Mouse (Mus musculus) forebrain, postnatal 0 days (tissue): Measurements from ENCODE around the gene Rnpepl1. TPM values are rescaled to one million over a fixed set of nuclear protein-coding genes. Genes with fewer than 3 reads are reported as not detected.
"Not testable (repeated sequence)": the region's sequence is repeated elsewhere in the genome, so short reads cannot be mapped to it uniquely, and the experiment has no call there.

Source experiments
- ATAC-seq: fragments of 200-750 bp; cut with Nextera tagmentation; 2 replicates; pipeline ENCODE4 v1.8.0; 2017; ENCODE audit warnings: mild to moderate bottlenecking, moderate library complexity
- DNase-seq: peaks from one replicate; pipeline ENCODE4 v3.0.0-alpha.2; 2015
- H3K27ac ChIP-seq: fragments of 300-500 bp; sonication (generic); 2 replicates; pipeline ENCODE4 v1.5.1; 2014; ENCODE audit warnings: low read depth, mild to moderate bottlenecking, antibody characterized with exemption, low read length, moderate library complexity, mixed read lengths
- H3K27me3 ChIP-seq: fragments of 300-500 bp; sonication (generic); 2 replicates; pipeline ENCODE4 v1.6.1; 2014; ENCODE audit warnings: mild to moderate bottlenecking, low read length, mixed read lengths; ENCODE audit not compliant: insufficient read depth
- H3K36me3 ChIP-seq: fragments of 300-500 bp; sonication (generic); 2 replicates; pipeline ENCODE4 v1.6.1; 2014; ENCODE audit warnings: mild to moderate bottlenecking, moderate library complexity; ENCODE audit not compliant: insufficient read depth
- H3K4me1 ChIP-seq: fragments of 300-500 bp; sonication (generic); 2 replicates; pipeline ENCODE4 v1.6.1; 2014; ENCODE audit warnings: antibody characterized with exemption; ENCODE audit not compliant: insufficient read depth
- H3K4me2 ChIP-seq: fragments of 300-500 bp; sonication (generic); 2 replicates; pipeline ENCODE4 v1.6.1; 2014; ENCODE audit warnings: low read depth, mild to moderate bottlenecking, moderate library complexity
- H3K4me3 ChIP-seq: fragments of 300-500 bp; sonication (generic); 2 replicates; pipeline ENCODE4 v1.5.1; 2014; ENCODE audit warnings: low read depth, low read length, mixed read lengths
- H3K9ac ChIP-seq: fragments of 300-500 bp; sonication (generic); 2 replicates; pipeline ENCODE4 v1.6.1; 2014; ENCODE audit warnings: mild to moderate bottlenecking
- H3K9me3 ChIP-seq: fragments of 300-500 bp; sonication (generic); 2 replicates; pipeline ENCODE4 v1.6.1; 2016; ENCODE audit warnings: low read length
- CTCF ChIP-seq: sonication (generic); IDR thresholded peaks from 2 replicates; pipeline ENCODE4 v1.5.1; 2016; ENCODE audit warnings: antibody characterized with exemption, control low read depth, low read depth
- WGBS: fragments of 180-500 bp; shearing (Covaris S2); extraction: QIAGEN DNeasy Blood & Tissue Kit; methylation state at CpG from one replicate; pipeline ENCODE4 v1.1.7; 2014; 5-methylcytosine and 5-hydroxymethylcytosine counted together
- polyA plus RNA-seq: library from polyadenylated mRNA; unstranded; fragments of >200 nt; fragmentation: Nextera tagmentation; extraction: Ambion mirVana; gene quantifications from 2 replicates; pipeline ENCODE4 v1.2.1, GENCODE M21; 2015
- total RNA-seq: library from RNA; depleted of rRNA; stranded (reverse); fragments of >200 nt; gene quantifications from 2 replicates; pipeline ENCODE4 v1.2.3, GENCODE M21; 2014; rRNA removed

Gene Rnpepl1
- total and polyA plus RNA-seq, 2 experiments from 2014 or later = 25.3 to 36.8 TPM

DNA sequence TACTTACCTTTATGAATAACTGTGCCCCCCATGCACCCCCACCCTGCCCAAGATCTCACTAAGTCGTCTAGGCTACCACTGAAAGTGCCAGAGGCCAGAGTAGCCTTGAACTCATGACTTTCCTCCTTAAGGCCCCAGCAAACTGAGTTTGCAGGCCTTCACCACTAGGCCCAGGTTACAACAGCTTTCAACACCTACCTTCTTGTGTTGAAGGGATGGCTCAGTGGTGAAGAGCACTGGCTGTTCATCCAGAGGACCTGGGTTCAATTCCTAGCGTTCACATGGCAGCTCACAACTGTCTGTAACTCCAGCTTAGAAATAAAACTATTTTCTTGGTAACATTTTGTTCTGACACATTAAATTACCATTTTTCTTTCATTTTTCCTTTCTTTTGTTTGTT is 43.1 kb downstream of the Rnpepl1 start:
- ATAC-seq = no peak
- WGBS = 71% methylated on average over 2 of the region's 2 CpGs
- no peak for TF ChIP-seq CTCF

DNA sequence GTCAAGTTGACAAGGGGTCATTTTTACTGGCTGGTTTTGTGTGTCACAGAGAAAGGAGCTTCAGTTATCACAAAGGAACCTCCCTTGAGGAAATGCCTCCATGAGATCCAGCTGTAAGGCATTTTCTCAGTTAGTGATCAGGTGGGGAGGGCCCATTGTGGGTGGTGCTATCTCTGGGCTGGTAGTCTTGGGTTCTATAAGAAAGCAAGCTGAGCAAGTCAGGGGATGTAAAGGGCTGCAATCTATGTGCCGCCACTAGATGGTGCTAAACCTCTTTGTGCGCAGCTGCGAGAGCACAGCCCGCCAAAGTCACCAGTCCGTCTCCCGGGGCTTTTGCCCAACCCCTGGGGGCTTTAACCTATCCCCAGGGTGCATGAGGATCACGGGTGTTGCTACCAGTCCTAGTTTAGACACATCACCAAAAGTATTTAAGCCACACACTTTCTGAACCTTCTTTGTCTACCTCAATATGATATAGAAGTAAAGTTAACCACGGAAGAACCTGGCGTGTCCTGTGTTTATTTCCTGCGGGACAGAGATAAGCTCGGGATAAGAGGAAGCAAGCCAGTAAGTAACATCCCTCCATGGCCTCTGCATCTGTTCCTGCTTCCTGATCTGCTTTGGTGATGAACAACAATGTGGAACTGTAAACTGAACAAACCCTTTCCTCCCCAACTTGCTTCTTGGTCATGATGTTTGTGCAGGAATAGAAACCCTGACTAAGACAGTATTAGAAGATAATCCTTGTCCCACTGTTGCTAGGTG is 46.2 kb downstream of the Rnpepl1 start:
- peak; percentile 69 for TF ChIP-seq CTCF
- not testable (repeated sequence) for H3K9me3 ChIP-seq
- H3K4me2 ChIP-seq = peak overlapping the region; percentile 36

More for the DNA sequence above, 43.1 kb downstream of the Rnpepl1 start:
- no peak for DNase-seq
- Histone ChIP-seq H3K9ac (no peak overlapping the region), H3K4me2 (no peak overlapping the region), H3K9me3 (no peaks in the 10 kb centered on the region), H3K27ac (no peak overlapping the region), H3K36me3 (peaks cover 13% of the 10 kb centered on the region), H3K4me1 (no peaks in the 10 kb centered on the region), H3K27me3 (no peaks in the 10 kb centered on the region), H3K4me3 (no peak overlapping the region)

DNA sequence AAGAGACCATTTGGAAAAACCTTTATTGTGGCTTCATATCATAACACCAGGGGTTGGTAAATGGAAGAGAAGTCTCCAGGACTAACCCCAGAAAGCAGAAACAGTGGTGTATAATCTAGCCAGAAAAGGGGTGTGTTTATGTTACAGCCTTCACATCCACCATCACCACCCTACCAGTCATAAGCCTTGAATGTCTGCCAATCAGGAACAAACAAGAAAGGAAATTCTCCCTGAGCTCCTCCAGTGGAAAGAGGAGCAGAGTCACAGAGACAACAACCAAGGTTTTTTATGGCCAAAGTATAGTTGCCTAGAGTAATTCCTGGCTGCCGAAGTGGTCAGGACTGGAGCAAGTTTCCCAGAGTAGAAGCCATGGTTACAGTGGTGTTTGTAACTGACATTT is 48.4 kb downstream of the Rnpepl1 start:
- H3K36me3 ChIP-seq = no peaks in the 10 kb centered on the region
- TF ChIP-seq CTCF = no peak
- no peak overlapping the region for H3K4me2 ChIP-seq
- H3K27ac ChIP-seq = no peak overlapping the region
- WGBS = 93% methylated on average over 1 of the region's 1 CpGs
- ATAC-seq (no peak), DNase-seq (no peak)
- no peak overlapping the region for H3K9ac ChIP-seq
- H3K27me3 ChIP-seq = no peaks in the 10 kb centered on the region
- no peak overlapping the region for H3K4me3 ChIP-seq
- H3K9me3 ChIP-seq = no peaks in the 10 kb centered on the region
- no peaks in the 10 kb centered on the region for H3K4me1 ChIP-seq

More for the DNA sequence above, 46.2 kb downstream of the Rnpepl1 start:
- not testable (repeated sequence) for H3K9ac ChIP-seq, H3K27me3 ChIP-seq, H3K4me3 ChIP-seq, H3K27ac ChIP-seq, H3K4me1 ChIP-seq, H3K36me3 ChIP-seq
- ATAC-seq (peak; percentile 51), DNase-seq (peak; percentile 7)
- 10% methylated on average over 11 of the region's 11 CpGs for WGBS

DNA sequence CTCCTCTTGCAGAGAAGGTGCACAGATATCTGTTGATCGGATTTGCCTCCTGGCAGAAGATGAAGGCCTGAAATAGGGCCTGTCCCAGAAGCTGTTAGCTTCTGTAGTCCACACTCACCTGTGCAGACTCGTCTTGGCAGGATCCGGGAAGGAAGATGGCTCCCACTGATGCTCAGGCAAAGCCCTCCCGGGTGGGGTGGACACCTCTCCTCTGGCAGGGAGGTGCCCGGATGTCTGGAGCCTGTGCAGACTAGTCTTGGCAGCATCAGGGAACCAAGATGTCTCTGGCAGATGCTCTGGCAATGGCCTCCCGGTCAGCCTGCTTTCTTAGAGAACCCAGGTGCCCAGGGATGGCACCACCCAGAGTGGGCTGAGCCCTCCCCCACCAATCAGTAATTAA is 60.2 kb downstream of the Rnpepl1 start:
- not testable (repeated sequence) for H3K9me3 ChIP-seq, H3K27ac ChIP-seq, H3K4me2 ChIP-seq, DNase-seq, ATAC-seq, H3K4me3 ChIP-seq, H3K36me3 ChIP-seq, H3K27me3 ChIP-seq, H3K4me1 ChIP-seq, H3K9ac ChIP-seq
- WGBS = 88% methylated on average over 6 of the region's 6 CpGs

DNA sequence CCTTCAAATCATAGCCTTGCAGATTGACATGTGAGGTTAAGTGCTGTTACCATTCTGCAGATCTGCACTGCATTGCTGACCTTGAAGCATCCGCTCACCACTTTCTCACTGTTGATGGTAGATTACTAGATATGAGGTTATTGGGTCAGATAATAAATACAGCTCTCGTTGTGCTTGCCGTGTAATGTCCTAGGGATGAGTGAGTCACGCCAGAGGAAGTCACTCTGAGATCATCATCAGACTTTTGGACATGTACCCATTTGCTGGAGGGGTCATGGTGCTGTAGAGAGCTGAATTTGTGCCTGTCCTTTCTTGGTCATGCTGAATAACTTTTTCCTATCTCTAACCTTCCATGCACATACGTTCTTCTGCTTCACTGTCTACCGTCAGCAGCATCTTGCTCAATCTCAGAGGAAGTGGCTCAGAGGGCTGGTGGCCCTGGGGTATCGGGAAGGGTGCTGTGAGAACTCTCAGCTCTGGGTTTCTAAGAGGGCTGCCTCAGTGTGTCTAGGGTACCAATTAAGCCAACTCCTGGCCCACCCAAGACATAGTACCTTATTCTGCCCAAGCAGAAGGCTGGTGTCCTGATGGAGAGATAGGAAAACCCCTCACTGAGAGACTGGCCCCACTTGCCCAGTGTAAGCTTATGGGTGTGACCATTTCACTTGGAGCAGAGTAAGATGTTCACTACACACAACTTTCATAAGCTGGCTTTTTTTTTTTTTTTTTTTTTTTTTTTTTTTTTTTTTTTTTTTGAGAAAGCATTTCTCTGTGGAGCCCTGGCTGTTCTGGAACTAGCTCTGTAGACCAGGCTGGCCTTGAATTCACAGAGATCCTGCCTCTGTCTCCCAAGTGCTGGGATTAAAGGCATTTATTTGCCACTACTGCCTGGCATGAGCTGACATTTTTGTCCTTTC is 61.6 kb downstream of the Rnpepl1 start:
- WGBS = 90% methylated on average over 7 of the region's 7 CpGs
- Histone ChIP-seq H3K4me3 (no peak overlapping the region), H3K36me3 (no peaks in the 10 kb centered on the region), H3K27ac (no peak overlapping the region), H3K4me2 (no peak overlapping the region), H3K27me3 (no peaks in the 10 kb centered on the region), H3K9ac (no peak overlapping the region), H3K4me1 (no peaks in the 10 kb centered on the region), H3K9me3 (no peaks in the 10 kb centered on the region)
- DNase-seq (no peak), ATAC-seq (no peak)
- TF ChIP-seq CTCF = no peak

DNA sequence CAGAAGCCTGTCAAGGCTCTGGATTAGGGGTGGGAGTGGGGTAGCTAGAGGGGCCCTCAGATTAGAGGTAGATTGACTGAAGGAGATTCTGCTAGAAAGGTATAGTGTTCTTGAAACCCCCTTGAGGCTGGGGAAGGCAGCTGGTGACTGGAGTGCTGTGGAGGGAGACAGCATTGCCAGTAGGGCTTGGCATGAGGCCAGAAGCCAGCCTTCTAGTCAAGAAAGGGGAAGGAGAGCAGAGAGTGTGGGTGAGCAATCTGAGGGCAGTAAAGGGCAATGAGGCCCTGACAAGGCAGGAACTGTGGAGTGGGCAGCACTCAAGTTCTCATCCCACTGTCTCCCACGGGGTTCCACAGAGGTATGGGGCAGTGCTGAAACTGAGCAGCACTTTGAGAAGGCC is 62.3 kb downstream of the Rnpepl1 start:
- TF ChIP-seq CTCF = no peak

More for the DNA sequence above, 62.3 kb downstream of the Rnpepl1 start:
- no peak overlapping the region for H3K9ac ChIP-seq
- H3K27ac ChIP-seq = no peak overlapping the region
- no peaks in the 10 kb centered on the region for H3K27me3 ChIP-seq
- no peak overlapping the region for H3K4me2 ChIP-seq
- no peak overlapping the region for H3K4me3 ChIP-seq
- DNase-seq = peak; percentile 40
- H3K4me1 ChIP-seq = no peaks in the 10 kb centered on the region
- H3K36me3 ChIP-seq = no peaks in the 10 kb centered on the region
- no peaks in the 10 kb centered on the region for H3K9me3 ChIP-seq
- ATAC-seq = no peak
- WGBS = 87% methylated on average over 1 of the region's 1 CpGs

Other genes with a start within 250 kb of the Rnpepl1 start
- 132 and 173 TPM in 2 replicates for gene Gpc1, start 79.1 kb upstream of the Rnpepl1 start, total RNA-seq
- 47.4 and 52.8 TPM in 2 replicates for gene Gpc1, start 79.1 kb upstream of the Rnpepl1 start, polyA plus RNA-seq
- gene Ankmy1, start 7.9 kb upstream of the Rnpepl1 start, total RNA-seq = 0.33 and 0.46 TPM in 2 replicates
- gene Ankmy1, start 7.9 kb upstream of the Rnpepl1 start, polyA plus RNA-seq = 0.24 and 0.27 TPM in 2 replicates
- 17.4 and 25.7 TPM in 2 replicates for gene Dusp28, start 3.8 kb upstream of the Rnpepl1 start, total RNA-seq
- gene Dusp28, start 3.8 kb upstream of the Rnpepl1 start, polyA plus RNA-seq = 22.3 and 24.0 TPM in 2 replicates
- 84.2 and 97.3 TPM in 2 replicates for gene Capn10, start 23.6 kb downstream of the Rnpepl1 start, total RNA-seq
- 47.7 and 56.7 TPM in 2 replicates for gene Capn10, start 23.6 kb downstream of the Rnpepl1 start, polyA plus RNA-seq
- 0.38 and 1.8 TPM in 2 replicates for gene Gpr35, start 40.1 kb downstream of the Rnpepl1 start, total RNA-seq
- 0.28 and 0.44 TPM in 2 replicates for gene Gpr35, start 40.1 kb downstream of the Rnpepl1 start, polyA plus RNA-seq
- gene Aqp12, start 95.6 kb downstream of the Rnpepl1 start, total RNA-seq = not detected in 2 replicates
- gene Aqp12, start 95.6 kb downstream of the Rnpepl1 start, polyA plus RNA-seq = not detected in 2 replicates
- 409 and 465 TPM in 2 replicates for gene Kif1a, start 191.2 kb downstream of the Rnpepl1 start, total RNA-seq
- 381 and 564 TPM in 2 replicates for gene Kif1a, start 191.2 kb downstream of the Rnpepl1 start, polyA plus RNA-seq
- not detected in 2 replicates for gene Agxt, start 224.5 kb downstream of the Rnpepl1 start, total RNA-seq
- not detected in 2 replicates for gene Agxt, start 224.5 kb downstream of the Rnpepl1 start, polyA plus RNA-seq